Mouse (Mus musculus) testis, adult 2 months (tissue): Measurements from ENCODE around the gene Aox2. TPM values are rescaled to one million over a fixed set of nuclear protein-coding genes. Genes with fewer than 3 reads are reported as not detected.
A peak's percentile ranks its signal among the peaks of the same experiment; 100 is the strongest.

Experiments
- H3K27ac ChIP-seq: fragments of 200-500 bp; 2 replicates; pipeline ENCODE4 v1.5.1; 2012; ENCODE audit warnings: low read depth, low read length; ENCODE audit not compliant: control insufficient read depth, insufficient read depth
- H3K27me3 ChIP-seq: fragments of 200-500 bp; 2 replicates; pipeline ENCODE4 v1.6.1; 2012; ENCODE audit warnings: mild to moderate bottlenecking, low read length, moderate library complexity; ENCODE audit not compliant: control insufficient read depth, insufficient read depth
- H3K36me3 ChIP-seq: fragments of 200-500 bp; 2 replicates; pipeline ENCODE4 v1.6.1; 2012; ENCODE audit warnings: mild to moderate bottlenecking, low read length; ENCODE audit not compliant: control insufficient read depth, insufficient read depth
- H3K4me1 ChIP-seq: fragments of 200-500 bp; 2 replicates; pipeline ENCODE4 v1.6.1; 2012; ENCODE audit warnings: low read length; ENCODE audit not compliant: control insufficient read depth, insufficient read depth
- H3K4me3 ChIP-seq: fragments of 200-500 bp; 2 replicates; pipeline ENCODE4 v1.5.1; 2012; ENCODE audit warnings: low read depth, mild to moderate bottlenecking, low read length, moderate library complexity, mixed read lengths; ENCODE audit not compliant: control insufficient read depth
- CTCF ChIP-seq: fragments of 200-500 bp; IDR thresholded peaks from 2 replicates; pipeline ENCODE4 v1.5.1; 2012; ENCODE audit warnings: low read depth, mild to moderate bottlenecking, inconsistent platforms, low read length, moderate library complexity; ENCODE audit not compliant: control insufficient read depth, insufficient read depth, insufficient replicate concordance
- POLR2A ChIP-seq: fragments of 200-500 bp; IDR thresholded peaks from 2 replicates; pipeline ENCODE4 v1.6.1; 2012; ENCODE audit warnings: low read depth, mild to moderate bottlenecking, inconsistent platforms, low read length, moderate library complexity; ENCODE audit not compliant: control insufficient read depth
- polyA plus RNA-seq: library from polyadenylated mRNA; depleted of rRNA; stranded (reverse); fragments of >200 nt; gene quantifications from 2 replicates; pipeline ENCODE4 v1.2.3, GENCODE M21; 2012

The Aox2 gene
- polyA plus RNA-seq, 1 experiment = 0.27 TPM

GRCm38 (mm10) chr1:58289863-58290469 lies 11.8 kb downstream of the Aox2 start:
- no peak for TF ChIP-seq CTCF
- no peak for TF ChIP-seq POLR2A
- Histone ChIP-seq H3K36me3 (no peaks in the 10 kb centered on the region), H3K4me1 (no peaks in the 10 kb centered on the region), H3K27ac (no peak overlapping the region), H3K4me3 (no peak overlapping the region), H3K27me3 (no peaks in the 10 kb centered on the region)

- Histone ChIP-seq H3K4me1 (no peaks in the 10 kb centered on the region), H3K27ac (0 out of 2 replicates have a peak overlapping the region, but pooled peaks have one; percentile 29), H3K27me3 (no peaks in the 10 kb centered on the region), H3K36me3 (no peaks in the 10 kb centered on the region), H3K4me3 (no peak overlapping the region)
- TF ChIP-seq POLR2A (no peak), CTCF (no peak)
These were observed 13.5 kb downstream of the Aox2 start for GRCm38 (mm10) chr1:58291394-58292300.

GRCm38 (mm10) chr1:58294730-58295129 lies 16.6 kb downstream of the Aox2 start:
- Histone ChIP-seq H3K4me3 (no peak overlapping the region), H3K27me3 (no peaks in the 10 kb centered on the region), H3K4me1 (no peaks in the 10 kb centered on the region; the same call in 1 of the 2 replicates), H3K27ac (no peak overlapping the region), H3K36me3 (no peaks in the 10 kb centered on the region)
- TF ChIP-seq POLR2A (no peak), CTCF (no peak)

- Histone ChIP-seq H3K27me3 (no peaks in the 10 kb centered on the region), H3K4me3 (no peak overlapping the region), H3K36me3 (no peaks in the 10 kb centered on the region), H3K27ac (no peak overlapping the region), H3K4me1 (no peaks in the 10 kb centered on the region; the same call in 1 of the 2 replicates)
- TF ChIP-seq POLR2A (no peak), CTCF (peak; percentile 74; the same call in 1 of the 2 replicates)
These were observed 18.2 kb downstream of the Aox2 start for GRCm38 (mm10) chr1:58296278-58296677.

GRCm38 (mm10) chr1:58296821-58297220 lies 18.7 kb downstream of the Aox2 start:
- no peaks in the 10 kb centered on the region for H3K27me3 ChIP-seq
- H3K27ac ChIP-seq = no peak overlapping the region
- no peak overlapping the region for H3K4me3 ChIP-seq
- TF ChIP-seq POLR2A (no peak), CTCF (no peak)
- no peaks in the 10 kb centered on the region for H3K36me3 ChIP-seq
- no peaks in the 10 kb centered on the region; the same call in 1 of the 2 replicates for H3K4me1 ChIP-seq

GRCm38 (mm10) chr1:58298347-58298746 lies 20.2 kb downstream of the Aox2 start:
- Histone ChIP-seq H3K27ac (no peak overlapping the region), H3K4me1 (no peaks in the 10 kb centered on the region; the same call in 1 of the 2 replicates), H3K36me3 (no peaks in the 10 kb centered on the region), H3K27me3 (no peaks in the 10 kb centered on the region), H3K4me3 (no peak overlapping the region)
- TF ChIP-seq POLR2A (no peak), CTCF (no peak)

- no peak overlapping the region for H3K27ac ChIP-seq
- no peaks in the 10 kb centered on the region; the same call in 1 of the 2 replicates for H3K4me1 ChIP-seq
- H3K4me3 ChIP-seq = no peak overlapping the region
- TF ChIP-seq CTCF = no peak
- no peaks in the 10 kb centered on the region for H3K27me3 ChIP-seq
- H3K36me3 ChIP-seq = no peaks in the 10 kb centered on the region
These were observed 22.9 kb downstream of the Aox2 start for GRCm38 (mm10) chr1:58301073-58301472.
